Comparison of ENCODE assay signal across 35 mouse cellular contexts in genomic region chr5:13337665-13338064, GRCm38 (mm10).
"Had no signal": no experiment of that assay in that cellular context is flagged by ENCODE, and none has a peak within 500 bp of the region (broad histone marks: within the 10 kb centered on the region; RNA-seq: fewer than 3 reads in every experiment).

No protein-coding gene starts in this region.

- H3K9me3 ChIP-seq: heart, embryonic 10.5 days; heart, embryonic 12.5 days; heart, embryonic 13.5 days; heart, embryonic 15.5 days; hindbrain, embryonic 10.5 days; hindbrain, embryonic 12.5 days; hindbrain, embryonic 13.5 days; hindbrain, embryonic 15.5 days; intestine, embryonic 15.5 days; kidney, embryonic 15.5 days had no signal

- H3K9ac ChIP-seq: heart, embryonic 12.5 days; heart, embryonic 13.5 days; heart, embryonic 15.5 days; hindbrain, embryonic 12.5 days; hindbrain, embryonic 13.5 days; hindbrain, embryonic 14.5 days; hindbrain, embryonic 15.5 days; intestine, embryonic 15.5 days; kidney, embryonic 15.5 days had no signal

- H3K36me3 ChIP-seq: heart, embryonic 10.5 days; heart, embryonic 12.5 days; heart, embryonic 13.5 days; heart, embryonic 15.5 days; hindbrain, embryonic 10.5 days; hindbrain, embryonic 12.5 days; hindbrain, embryonic 13.5 days; hindbrain, embryonic 15.5 days; intestine, embryonic 15.5 days; kidney, embryonic 15.5 days had no signal

- ATAC-seq: hindbrain, embryonic 16.5 days; hindbrain, postnatal 0 days; inflammation-experienced regulatory T-cells, adult 6 months; intestine, embryonic 15.5 days; intestine, embryonic 16.5 days; intestine, postnatal 0 days had no signal

- H3K4me2 ChIP-seq: heart, embryonic 11.5 days; heart, embryonic 12.5 days; heart, embryonic 13.5 days; heart, embryonic 15.5 days; hindbrain, embryonic 12.5 days; hindbrain, embryonic 13.5 days; hindbrain, embryonic 14.5 days; hindbrain, embryonic 15.5 days; intestine, embryonic 15.5 days; kidney, embryonic 15.5 days had no signal

- H3K27me3 ChIP-seq: heart, embryonic 12.5 days; heart, embryonic 13.5 days; heart, embryonic 15.5 days; hindbrain, embryonic 12.5 days; hindbrain, embryonic 13.5 days; hindbrain, embryonic 15.5 days; intestine, embryonic 15.5 days; kidney, embryonic 15.5 days had no signal

- DNase-seq: heart, postnatal 10 days; heart, postnatal 14 days; heart, postnatal 36 days; heart, postnatal 4 days; kidney, adult 11 months; kidney, adult 18-20 months; kidney, adult 2 months; kidney, adult 8-10 months; kidney, adult 9 months; kidney, postnatal 10 days; kidney, postnatal 14 days; kidney, postnatal 25 days; kidney, postnatal 36 days; kidney, postnatal 4 days; layer of hippocampus, adult 9-11 months; layer of hippocampus, postnatal 36 days had no signal

- H3K4me1 ChIP-seq: heart, embryonic 10.5 days; heart, embryonic 12.5 days; heart, embryonic 13.5 days; heart, embryonic 15.5 days; hindbrain, embryonic 10.5 days; hindbrain, embryonic 12.5 days; hindbrain, embryonic 13.5 days; hindbrain, embryonic 15.5 days; intestine, embryonic 15.5 days; kidney, embryonic 15.5 days had no signal

- H3K27ac ChIP-seq: heart, embryonic 10.5 days; heart, embryonic 13.5 days; heart, embryonic 15.5 days; hindbrain, embryonic 10.5 days; hindbrain, embryonic 12.5 days; hindbrain, embryonic 13.5 days; hindbrain, embryonic 14.5 days; hindbrain, embryonic 15.5 days; hindbrain, postnatal 0 days; intestine, embryonic 15.5 days; kidney, embryonic 15.5 days; kidney, postnatal 0 days; layer of hippocampus, adult 2 months had no signal

- H3K4me3 ChIP-seq: heart, embryonic 10.5 days; heart, embryonic 12.5 days; heart, embryonic 13.5 days; heart, embryonic 15.5 days; hindbrain, embryonic 10.5 days; hindbrain, embryonic 12.5 days; hindbrain, embryonic 13.5 days; hindbrain, embryonic 15.5 days; intestine, embryonic 15.5 days; kidney, embryonic 15.5 days; layer of hippocampus, adult 2 months had no signal
